Comparison of ENCODE assay signal across 25 mouse cellular contexts in the genomic region with DNA sequence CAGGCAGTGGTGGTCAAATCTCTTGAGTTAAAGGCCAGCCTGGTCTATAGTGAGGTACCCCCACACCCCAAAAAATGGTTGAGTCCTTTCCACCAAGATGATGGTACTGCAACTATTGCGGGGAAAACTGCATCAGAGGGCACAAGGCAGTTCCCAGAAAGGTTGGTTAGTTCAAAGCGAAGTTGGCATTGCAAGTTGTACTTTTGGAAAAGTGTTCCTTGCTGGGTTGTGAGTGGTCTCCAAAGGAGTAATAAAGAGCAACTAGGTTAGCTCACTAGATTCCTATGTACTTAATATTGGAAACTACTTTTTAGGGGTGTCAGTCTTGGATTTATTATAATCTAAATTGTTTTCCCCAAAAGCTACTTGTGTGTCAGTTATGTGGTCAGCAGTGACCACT. TPM values are rescaled to one million over a fixed set of nuclear protein-coding genes. Genes with fewer than 3 reads are reported as not detected.
DNase-seq lines count a peak whose midpoint lies in the region; ATAC-seq lines count a peak whose summit lies in the region.
"Had no signal": no experiment of that assay in that cellular context is flagged by ENCODE, and none has a peak within 500 bp of the region (broad histone marks: within the 10 kb centered on the region; RNA-seq: fewer than 3 reads in every experiment).

No protein-coding gene starts in this region.

- H3K4me1 ChIP-seq in liver, embryonic 11.5 days (replicated peaks; ENCODE audit: control insufficient read depth, insufficient read depth, low read length) = peaks cover 24% of the 10 kb centered on the region
- peaks cover 46% of the 10 kb centered on the region for H3K4me1 ChIP-seq in liver, embryonic 15.5 days (replicated peaks)

- H3K9me3 ChIP-seq in liver, embryonic 11.5 days (ENCODE audit: control insufficient read depth, low read length) = no peaks in the 10 kb centered on the region
- H3K9me3 ChIP-seq in liver, embryonic 15.5 days (replicated peaks) = no peaks in the 10 kb centered on the region
- H3K9me3 ChIP-seq: embryonic facial prominence, embryonic 13.5 days; heart, embryonic 10.5 days; heart, embryonic 15.5 days; hindbrain, embryonic 13.5 days; limb, embryonic 12.5 days; lung, embryonic 15.5 days; midbrain, embryonic 10.5 days; stomach, embryonic 15.5 days had no signal

- H3K27ac ChIP-seq in liver, embryonic 11.5 days (ENCODE audit: low read depth, low read length) = no peak overlapping the region
- no peak overlapping the region for H3K27ac ChIP-seq in liver, embryonic 15.5 days (replicated peaks)

- 65% methylated on average over 2 of the region's 2 CpGs for whole genome bisulfite sequencing in liver, embryonic 11.5 days
- WGBS in liver, embryonic 15.5 days (ENCODE audit: insufficient replicate concordance) = 71% methylated on average over 2 of the region's 2 CpGs

- H3K4me2 ChIP-seq in liver, embryonic 11.5 days = peak overlapping the region; percentile 31; the same call in 1 of the 2 replicates
- 0 out of 2 replicates have a peak overlapping the region, but pooled peaks have one; percentile 97 for H3K4me2 ChIP-seq in liver, embryonic 15.5 days

- peaks cover 21% of the 10 kb centered on the region for H3K36me3 ChIP-seq in liver, embryonic 11.5 days (ENCODE audit: control insufficient read depth, insufficient read depth, low read length)
- peaks cover 33% of the 10 kb centered on the region for H3K36me3 ChIP-seq in liver, embryonic 15.5 days (replicated peaks)

- H3K4me3 ChIP-seq in liver, embryonic 11.5 days (ENCODE audit: low read depth, low read length) = 0 out of 2 replicates have a peak overlapping the region, but pooled peaks have one; percentile 3
- no peak overlapping the region for H3K4me3 ChIP-seq in liver, embryonic 15.5 days (replicated peaks)
- H3K4me3 ChIP-seq: stomach, embryonic 15.5 days had no signal

- no peak for ATAC-seq in liver, embryonic 11.5 days (replicated peaks; ENCODE audit: low FRiP score)
- ATAC-seq in liver, embryonic 15.5 days (ENCODE audit: insufficient read depth) = no peak
- ATAC-seq in cerebellum, adult (ENCODE audit: insufficient number of reproducible peaks, low FRiP score, low TSS enrichment) = no peak
- ATAC-seq in erythroid progenitor cell, adult 5-6 weeks (replicated peaks; ENCODE audit: low FRiP score, poor library complexity, severe bottlenecking) = no peak
- ATAC-seq: intestine, postnatal 0 days had no signal

- no peak overlapping the region for H3K9ac ChIP-seq in liver, embryonic 11.5 days (ENCODE audit: low read depth, low read length)
- H3K9ac ChIP-seq in liver, embryonic 15.5 days = no peak overlapping the region
- H3K9ac ChIP-seq: embryonic facial prominence, embryonic 13.5 days; hindbrain, embryonic 13.5 days; limb, embryonic 12.5 days; lung, embryonic 15.5 days; stomach, embryonic 15.5 days had no signal

- H3K27me3 ChIP-seq in liver, embryonic 11.5 days (replicated peaks; ENCODE audit: control insufficient read depth, insufficient read depth, low read length) = no peaks in the 10 kb centered on the region
- H3K27me3 ChIP-seq in liver, embryonic 15.5 days = no peaks in the 10 kb centered on the region
- H3K27me3 ChIP-seq: embryonic facial prominence, embryonic 13.5 days; heart, embryonic 15.5 days; hindbrain, embryonic 13.5 days; limb, embryonic 12.5 days; lung, embryonic 15.5 days; stomach, embryonic 15.5 days had no signal

- no peak for DNase-seq in liver, embryonic 11.5 days (ENCODE audit: low spot score)
- DNase-seq in liver = no peak
- peak; percentile 43 for DNase-seq in A20 (ENCODE audit: low read depth, low spot score)
- DNase-seq in R1 (ENCODE audit: low read depth, low spot score) = peak; percentile 32
- DNase-seq in heart, postnatal 4 days = no peak
- DNase-seq: adrenal gland, adult 8-10 months; cerebellum, adult 11 months; cerebellum, adult 9-10 months; cerebellum, postnatal 36 days; gastrocnemius, postnatal 25 days; kidney, adult 9 months; kidney, postnatal 10 days; right cerebral cortex, postnatal 25 days had no signal

RNA-seq across cellular contexts. Expression of gene Lmln, which starts 1.4 kb away (rescaled TPM):
- 1.5 and 2.8 TPM in 2 replicates for polyA plus RNA-seq in liver, embryonic 11.5 days (2014; fragmentation: Nextera tagmentation; extraction: Ambion mirVana)
- 0.63 and 0.77 TPM in 2 replicates for polyA plus RNA-seq in liver, embryonic 15.5 days (2015; fragmentation: Nextera tagmentation; extraction: Ambion mirVana)
- 1 to 10 TPM; 4.1 to 4.8 TPM for total RNA-seq in heart, postnatal 4 days (2021)
- total RNA-seq in erythroid progenitor cell, adult 5-6 weeks (2015; ENCODE audit: low replicate concordance) = 3.2 and 15.1 TPM in 2 replicates
- total RNA-seq in erythroid progenitor cell, adult 5-6 weeks (2017; ENCODE audit: low replicate concordance) = 1.2 and 3.8 TPM in 2 replicates

RNA-seq across cellular contexts. Expression of gene Rpl35a, which starts 4.7 kb away (rescaled TPM):
- polyA plus RNA-seq in liver, embryonic 11.5 days (2014; fragmentation: Nextera tagmentation; extraction: Ambion mirVana) = 1,254 and 1,406 TPM in 2 replicates
- polyA plus RNA-seq in liver, embryonic 15.5 days (2015; fragmentation: Nextera tagmentation; extraction: Ambion mirVana) = 445 and 520 TPM in 2 replicates
- total RNA-seq in heart, postnatal 4 days (2021) = 100 to 1,000 TPM; 427 to 468 TPM
- total RNA-seq in erythroid progenitor cell, adult 5-6 weeks (2015; ENCODE audit: low replicate concordance) = 809 and 822 TPM in 2 replicates
- 235 and 511 TPM in 2 replicates for total RNA-seq in erythroid progenitor cell, adult 5-6 weeks (2017; ENCODE audit: low replicate concordance)

RNA-seq across cellular contexts. Expression of gene Iqcg, which starts 4.9 kb away (rescaled TPM):
- polyA plus RNA-seq in liver, embryonic 11.5 days (2014; fragmentation: Nextera tagmentation; extraction: Ambion mirVana) = 4.1 and 4.2 TPM in 2 replicates
- polyA plus RNA-seq in liver, embryonic 15.5 days (2015; fragmentation: Nextera tagmentation; extraction: Ambion mirVana) = 0.73 and 0.94 TPM in 2 replicates
- under 1 TPM; 0.57 to 0.97 TPM for total RNA-seq in heart, postnatal 4 days (2021)
- total RNA-seq in erythroid progenitor cell, adult 5-6 weeks (2015; ENCODE audit: low replicate concordance) = not detected in 2 replicates
- total RNA-seq in erythroid progenitor cell, adult 5-6 weeks (2017; ENCODE audit: low replicate concordance) = under 0.01 TPM in 1 of 2 replicates, not detected in the other

Comparison
In these comparisons a context has a peak if more than half of its experiments do, and no peak if none do; other contexts are left out.
1. DNase-seq: peak in A20 (single experiment) and R1 (single experiment); none in liver, embryonic 11.5 days (single experiment), liver (single experiment) and heart, postnatal 4 days (single experiment).